Mouse (Mus musculus) embryonic facial prominence, embryonic 11.5 days (tissue): Measurements from ENCODE around the gene Als2cl. TPM values are rescaled to one million over a fixed set of nuclear protein-coding genes. Genes with fewer than 3 reads are reported as not detected.

Source experiments
- ATAC-seq: fragments of 200-750 bp; cut with Nextera tagmentation; replicated peaks from 2 replicates; pipeline ENCODE4 v1.8.0; 2017; ENCODE audit warnings: low read depth; ENCODE audit not compliant: insufficient number of reproducible peaks, low FRiP score, low TSS enrichment
- DNase-seq: peaks from one replicate; pipeline ENCODE4 v3.0.0-alpha.2; 2015; ENCODE audit warnings: low spot score
- H3K27ac ChIP-seq: fragments of 300-500 bp; sonication (generic); replicated peaks from 2 replicates; pipeline ENCODE4 v1.5.1; 2014; ENCODE audit warnings: mild to moderate bottlenecking, low read depth, low read length, control low read depth
- H3K27me3 ChIP-seq: fragments of 300-500 bp; sonication (generic); 2 replicates; pipeline ENCODE4 v1.6.1; 2014; ENCODE audit warnings: mild to moderate bottlenecking, low read length, moderate library complexity, mixed read lengths; ENCODE audit not compliant: control insufficient read depth, insufficient read depth
- H3K36me3 ChIP-seq: fragments of 300-500 bp; sonication (generic); replicated peaks from 2 replicates; pipeline ENCODE4 v1.6.1; 2014; ENCODE audit warnings: low read depth, mild to moderate bottlenecking, low read length, moderate library complexity, mixed read lengths; ENCODE audit not compliant: control insufficient read depth, insufficient read depth
- H3K4me1 ChIP-seq: fragments of 300-500 bp; sonication (generic); 2 replicates; pipeline ENCODE4 v1.6.1; 2014; ENCODE audit warnings: low read length, mixed read lengths; ENCODE audit not compliant: control insufficient read depth, insufficient read depth
- H3K4me2 ChIP-seq: fragments of 300-500 bp; sonication (generic); 2 replicates; pipeline ENCODE4 v1.6.1; 2014; ENCODE audit warnings: low read depth, mild to moderate bottlenecking, control low read depth, low read length, moderate library complexity
- H3K4me3 ChIP-seq: fragments of 300-500 bp; sonication (generic); 2 replicates; pipeline ENCODE4 v1.5.1; 2014; ENCODE audit warnings: low read depth, low read length, control low read depth
- H3K9ac ChIP-seq: fragments of 300-500 bp; sonication (generic); replicated peaks from 2 replicates; pipeline ENCODE4 v1.6.1; 2014; ENCODE audit warnings: mild to moderate bottlenecking, control low read depth, low read length
- H3K9me3 ChIP-seq: fragments of 300-500 bp; sonication (generic); replicated peaks from 2 replicates; pipeline ENCODE4 v1.6.1; 2016; ENCODE audit warnings: mild to moderate bottlenecking, low read length, inconsistent platforms, mixed read lengths; ENCODE audit not compliant: control insufficient read depth
- WGBS: fragments of 180-500 bp; shearing (Covaris S2); extraction: QIAGEN DNeasy Blood & Tissue Kit; methylation state at CpG from one replicate; pipeline ENCODE4 v1.1.7; 2014; 5-methylcytosine and 5-hydroxymethylcytosine counted together
- microRNA-seq: library from miRNA; unstranded; fragments of <30 nt; microRNA quantifications from one replicate; pipeline ENCODE4, GENCODE M21; 2016; ENCODE audit warnings: borderline number of aligned reads
- polyA plus RNA-seq: library from polyadenylated mRNA; unstranded; fragments of >200 nt; fragmentation: Nextera tagmentation; extraction: Ambion mirVana; gene quantifications from 2 replicates; pipeline ENCODE4 v1.2.1, GENCODE M21; 2014

Als2cl gene
- polyA plus RNA-seq, 1 experiment from 2014 or later: 1.1 TPM

- Histone ChIP-seq H3K4me3 (no peak overlapping the region), H3K27me3 (peaks cover 28% of the 10 kb centered on the region), H3K9me3 (no peaks in the 10 kb centered on the region), H3K27ac (no peak overlapping the region), H3K9ac (no peak overlapping the region), H3K4me2 (no peak overlapping the region), H3K4me1 (peaks cover 3% of the 10 kb centered on the region; the same call in 1 of the 2 replicates), H3K36me3 (no peaks in the 10 kb centered on the region)
- DNase-seq (peak; percentile 11), ATAC-seq (no peak)
- WGBS: 4% methylated on average over 6 of the region's 6 CpGs
Observed at GRCm38 (mm10) chr9:110947261-110947661, 67.6 kb downstream of the Als2cl start.

GRCm38 (mm10) chr9:110947900-110948299 is 68.2 kb downstream of the Als2cl start:
- Histone ChIP-seq H3K9me3 (no peaks in the 10 kb centered on the region), H3K27ac (no peak overlapping the region), H3K36me3 (no peaks in the 10 kb centered on the region), H3K4me2 (no peak overlapping the region), H3K9ac (no peak overlapping the region), H3K4me3 (no peak overlapping the region), H3K27me3 (peaks cover 31% of the 10 kb centered on the region), H3K4me1 (peaks cover 3% of the 10 kb centered on the region; the same call in 1 of the 2 replicates)
- DNase-seq: no peak
- WGBS: 23% methylated on average over 6 of the region's 6 CpGs
- ATAC-seq: no peak

DNA sequence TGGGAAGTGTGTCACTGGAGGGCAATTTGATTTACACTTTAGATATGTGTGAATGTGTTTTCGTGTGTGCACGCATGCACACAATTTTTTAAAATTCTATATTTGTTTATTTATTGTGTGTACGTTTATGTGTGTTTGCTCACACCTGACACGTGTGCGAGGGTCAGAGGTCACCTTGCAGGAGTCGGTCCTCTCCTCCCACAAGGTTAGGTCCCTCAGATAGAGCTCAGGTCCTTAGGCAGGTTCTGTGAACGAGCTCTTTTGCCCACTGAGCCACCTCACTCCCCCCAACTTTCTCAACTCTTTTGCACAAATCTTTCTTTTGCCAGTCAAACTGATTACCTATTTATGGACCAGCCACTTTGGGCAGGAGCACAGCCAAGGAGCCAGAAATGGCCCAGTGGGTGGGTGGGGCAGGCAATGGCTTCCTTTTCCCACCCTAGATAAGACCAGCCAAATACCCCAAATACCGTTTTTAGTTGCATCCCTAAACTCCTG is 69.2 kb downstream of the Als2cl start:
- Histone ChIP-seq H3K9me3 (no peaks in the 10 kb centered on the region), H3K27ac (no peak overlapping the region), H3K4me1 (peaks cover 3% of the 10 kb centered on the region; the same call in 1 of the 2 replicates), H3K27me3 (peaks cover 33% of the 10 kb centered on the region), H3K4me3 (no peak overlapping the region), H3K36me3 (no peaks in the 10 kb centered on the region), H3K9ac (no peak overlapping the region), H3K4me2 (no peak overlapping the region)
- no peak for DNase-seq
- no peak for ATAC-seq
- WGBS: 52% methylated on average over 8 of the region's 8 CpGs

GRCm38 (mm10) chr9:110950109-110950508 is 70.4 kb downstream of the Als2cl start:
- ATAC-seq (no peak), DNase-seq (no peak)
- Histone ChIP-seq H3K9me3 (no peaks in the 10 kb centered on the region), H3K4me1 (peaks cover 3% of the 10 kb centered on the region; the same call in 1 of the 2 replicates), H3K27me3 (peaks cover 24% of the 10 kb centered on the region), H3K27ac (no peak overlapping the region), H3K36me3 (no peaks in the 10 kb centered on the region), H3K4me3 (no peak overlapping the region), H3K4me2 (no peak overlapping the region), H3K9ac (no peak overlapping the region)
- WGBS: 94% methylated on average over 3 of the region's 3 CpGs

Small RNAs within 50 kb of the gene (microRNA-seq; reads per million reads assigned to microRNA genes)
- not detected for gene Gm24269

Other genes with a start within 250 kb of the Als2cl start
- 0.70 and 0.71 TPM in 2 replicates for gene Nbeal2, start 225.7 kb upstream of the Als2cl start, polyA plus RNA-seq
- 117 and 118 TPM in 2 replicates for gene Ccdc12, start 223.4 kb upstream of the Als2cl start, polyA plus RNA-seq
- 2.8 and 14.9 TPM in 2 replicates for gene Myl3, start 138.0 kb upstream of the Als2cl start, polyA plus RNA-seq
- gene Pth1r, start 132.7 kb upstream of the Als2cl start, polyA plus RNA-seq: 37.8 and 39.8 TPM in 2 replicates
- not detected in 2 replicates for gene Prss42, start 81.7 kb upstream of the Als2cl start, polyA plus RNA-seq
- gene Prss44, start 65.9 kb upstream of the Als2cl start, polyA plus RNA-seq: not detected in 2 replicates
- not detected in 2 replicates for gene Prss43, start 53.2 kb upstream of the Als2cl start, polyA plus RNA-seq
- not detected in 2 replicates for gene Prss45, start 45.3 kb upstream of the Als2cl start, polyA plus RNA-seq
- not detected in 2 replicates for gene Prss46, start 35.4 kb upstream of the Als2cl start, polyA plus RNA-seq
- gene Prss50, start 21.9 kb upstream of the Als2cl start, polyA plus RNA-seq: 0.26 and 0.69 TPM in 2 replicates
- 0.13 and 0.29 TPM in 2 replicates for gene Tmie, start 243 bp downstream of the Als2cl start, polyA plus RNA-seq
- gene Fam240a, start 37.0 kb downstream of the Als2cl start, polyA plus RNA-seq: not detected in 2 replicates
- gene Tdgf1, start 66.3 kb downstream of the Als2cl start, polyA plus RNA-seq: not detected in 2 replicates
- 0.20 and 0.74 TPM in 2 replicates for gene Lrrc2, start 71.7 kb downstream of the Als2cl start, polyA plus RNA-seq
- gene Rtp3, start 110.7 kb downstream of the Als2cl start, polyA plus RNA-seq: 0.13 and 0.28 TPM in 2 replicates
- 0.66 and 1.1 TPM in 2 replicates for gene Ltf, start 139.4 kb downstream of the Als2cl start, polyA plus RNA-seq
- 0.76 and 0.99 TPM in 2 replicates for gene Ccrl2, start 177.6 kb downstream of the Als2cl start, polyA plus RNA-seq
- gene Lrrfip2, start 237.7 kb downstream of the Als2cl start, polyA plus RNA-seq: 48.4 and 49.2 TPM in 2 replicates